Mouse (Mus musculus): Measurements from ENCODE around the gene Rbms2. TPM values are rescaled to one million over a fixed set of nuclear protein-coding genes. Genes with fewer than 3 reads are reported as not detected.

Gene Rbms2
- polyA plus RNA-seq, 1 experiment from 2014 or later, result 25.3 TPM

GRCm38 (mm10) chr10:128140236-128140952, 39.7 kb downstream of the Rbms2 start:
- Histone ChIP-seq H3K9ac (ENCODE audit: low read length) (no peak overlapping the region), H3K4me2 (ENCODE audit: low read length) (no peak overlapping the region), H3K27ac (ENCODE audit: low read depth) (no peak overlapping the region), H3K9me3 (ENCODE audit: control insufficient read depth, low read length) (no peaks in the 10 kb centered on the region), H3K4me1 (replicated peaks; ENCODE audit: control insufficient read depth, insufficient read depth, low read length) (no peaks in the 10 kb centered on the region), H3K27me3 (replicated peaks; ENCODE audit: control insufficient read depth, insufficient read depth, low read length) (no peaks in the 10 kb centered on the region), H3K4me3 (ENCODE audit: low read depth, low read length) (no peak overlapping the region), H3K36me3 (ENCODE audit: control insufficient read depth, insufficient read depth, low read length) (peaks cover 67% of the 10 kb centered on the region)
- DNase-seq (ENCODE audit: low spot score) (peak; percentile 66), ATAC-seq (replicated peaks; ENCODE audit: low FRiP score, low TSS enrichment, low read depth) (no peak)
- 76% methylated on average over 12 of the region's 12 CpGs for WGBS

GRCm38 (mm10) chr10:128135374-128135773, 44.7 kb downstream of the Rbms2 start:
- Histone ChIP-seq H3K9ac (ENCODE audit: low read length) (no peak overlapping the region), H3K4me3 (ENCODE audit: low read depth, low read length) (no peak overlapping the region), H3K4me2 (ENCODE audit: low read length) (no peak overlapping the region), H3K9me3 (ENCODE audit: control insufficient read depth, low read length) (no peaks in the 10 kb centered on the region), H3K27me3 (replicated peaks; ENCODE audit: control insufficient read depth, insufficient read depth, low read length) (no peaks in the 10 kb centered on the region), H3K36me3 (ENCODE audit: control insufficient read depth, insufficient read depth, low read length) (peaks cover 85% of the 10 kb centered on the region), H3K27ac (ENCODE audit: low read depth) (no peak overlapping the region), H3K4me1 (replicated peaks; ENCODE audit: control insufficient read depth, insufficient read depth, low read length) (no peaks in the 10 kb centered on the region)
- WGBS, result 87% methylated on average over 6 of the region's 6 CpGs
- DNase-seq (ENCODE audit: low spot score) (no peak), ATAC-seq (replicated peaks; ENCODE audit: low FRiP score, low TSS enrichment, low read depth) (no peak)

GRCm38 (mm10) chr10:128133650-128134332, 46.3 kb downstream of the Rbms2 start:
- Histone ChIP-seq H3K4me1 (replicated peaks; ENCODE audit: control insufficient read depth, insufficient read depth, low read length) (no peaks in the 10 kb centered on the region), H3K4me3 (ENCODE audit: low read depth, low read length) (no peak overlapping the region), H3K4me2 (ENCODE audit: low read length) (no peak overlapping the region), H3K9ac (ENCODE audit: low read length) (no peak overlapping the region), H3K36me3 (ENCODE audit: control insufficient read depth, insufficient read depth, low read length) (peaks cover 80% of the 10 kb centered on the region), H3K27ac (ENCODE audit: low read depth) (no peak overlapping the region), H3K27me3 (replicated peaks; ENCODE audit: control insufficient read depth, insufficient read depth, low read length) (no peaks in the 10 kb centered on the region), H3K9me3 (ENCODE audit: control insufficient read depth, low read length) (no peaks in the 10 kb centered on the region)
- no peak for DNase-seq (ENCODE audit: low spot score)
- no peak for ATAC-seq (replicated peaks; ENCODE audit: low FRiP score, low TSS enrichment, low read depth)
- WGBS, result 66% methylated on average over 13 of the region's 13 CpGs

- ATAC-seq (replicated peaks; ENCODE audit: low FRiP score, low TSS enrichment, low read depth) (no peak), DNase-seq (ENCODE audit: low spot score) (no peak)
- peaks cover 79% of the 10 kb centered on the region for H3K36me3 ChIP-seq (ENCODE audit: control insufficient read depth, insufficient read depth, low read length)
- H3K4me2 ChIP-seq (ENCODE audit: low read length), result no peak overlapping the region
- H3K4me1 ChIP-seq (replicated peaks; ENCODE audit: control insufficient read depth, insufficient read depth, low read length), result no peaks in the 10 kb centered on the region
- H3K9ac ChIP-seq (ENCODE audit: low read length), result no peak overlapping the region
- H3K27me3 ChIP-seq (replicated peaks; ENCODE audit: control insufficient read depth, insufficient read depth, low read length), result no peaks in the 10 kb centered on the region
- no peaks in the 10 kb centered on the region for H3K9me3 ChIP-seq (ENCODE audit: control insufficient read depth, low read length)
- H3K4me3 ChIP-seq (ENCODE audit: low read depth, low read length), result no peak overlapping the region
- no peak overlapping the region for H3K27ac ChIP-seq (ENCODE audit: low read depth)
Observed at GRCm38 (mm10) chr10:128131812-128132211, 48.3 kb downstream of the Rbms2 start.

- Histone ChIP-seq H3K4me1 (replicated peaks; ENCODE audit: control insufficient read depth, insufficient read depth, low read length) (no peaks in the 10 kb centered on the region), H3K9ac (ENCODE audit: low read length) (no peak overlapping the region), H3K27me3 (replicated peaks; ENCODE audit: control insufficient read depth, insufficient read depth, low read length) (no peaks in the 10 kb centered on the region), H3K27ac (ENCODE audit: low read depth) (no peak overlapping the region), H3K36me3 (ENCODE audit: control insufficient read depth, insufficient read depth, low read length) (peaks cover 84% of the 10 kb centered on the region), H3K4me2 (ENCODE audit: low read length) (no peak overlapping the region), H3K4me3 (ENCODE audit: low read depth, low read length) (no peak overlapping the region), H3K9me3 (ENCODE audit: control insufficient read depth, low read length) (no peaks in the 10 kb centered on the region)
- WGBS, result 58% methylated on average over 3 of the region's 3 CpGs
- ATAC-seq (replicated peaks; ENCODE audit: low FRiP score, low TSS enrichment, low read depth) (no peak), DNase-seq (ENCODE audit: low spot score) (no peak)
Observed at GRCm38 (mm10) chr10:128131297-128131696, 48.8 kb downstream of the Rbms2 start.

- ATAC-seq (replicated peaks; ENCODE audit: low FRiP score, low TSS enrichment, low read depth) (no peak), DNase-seq (ENCODE audit: low spot score) (no peak)
- Histone ChIP-seq H3K27ac (ENCODE audit: low read depth) (no peak overlapping the region), H3K4me3 (ENCODE audit: low read depth, low read length) (no peak overlapping the region), H3K9ac (ENCODE audit: low read length) (no peak overlapping the region), H3K27me3 (replicated peaks; ENCODE audit: control insufficient read depth, insufficient read depth, low read length) (no peaks in the 10 kb centered on the region), H3K9me3 (ENCODE audit: control insufficient read depth, low read length) (no peaks in the 10 kb centered on the region), H3K4me2 (ENCODE audit: low read length) (no peak overlapping the region), H3K36me3 (ENCODE audit: control insufficient read depth, insufficient read depth, low read length) (peaks cover 88% of the 10 kb centered on the region), H3K4me1 (replicated peaks; ENCODE audit: control insufficient read depth, insufficient read depth, low read length) (no peaks in the 10 kb centered on the region)
- 80% methylated on average over 8 of the region's 8 CpGs for WGBS
Observed at GRCm38 (mm10) chr10:128128143-128128542, 52.0 kb downstream of the Rbms2 start.

GRCm38 (mm10) chr10:128127497-128127896, 52.6 kb downstream of the Rbms2 start:
- H3K4me2 ChIP-seq (ENCODE audit: low read length), result no peak overlapping the region
- WGBS, result 71% methylated on average over 5 of the region's 5 CpGs
- no peaks in the 10 kb centered on the region for H3K27me3 ChIP-seq (replicated peaks; ENCODE audit: control insufficient read depth, insufficient read depth, low read length)
- H3K9me3 ChIP-seq (ENCODE audit: control insufficient read depth, low read length), result no peaks in the 10 kb centered on the region
- no peak overlapping the region for H3K9ac ChIP-seq (ENCODE audit: low read length)
- ATAC-seq (replicated peaks; ENCODE audit: low FRiP score, low TSS enrichment, low read depth), result no peak
- DNase-seq (ENCODE audit: low spot score), result no peak
- no peak overlapping the region for H3K27ac ChIP-seq (ENCODE audit: low read depth)
- H3K4me1 ChIP-seq (replicated peaks; ENCODE audit: control insufficient read depth, insufficient read depth, low read length), result no peaks in the 10 kb centered on the region
- no peak overlapping the region for H3K4me3 ChIP-seq (ENCODE audit: low read depth, low read length)
- H3K36me3 ChIP-seq (ENCODE audit: control insufficient read depth, insufficient read depth, low read length), result peaks cover 88% of the 10 kb centered on the region

- DNase-seq (ENCODE audit: low spot score) (no peak), ATAC-seq (replicated peaks; ENCODE audit: low FRiP score, low TSS enrichment, low read depth) (no peak)
- Histone ChIP-seq H3K27ac (ENCODE audit: low read depth) (no peak overlapping the region), H3K4me2 (ENCODE audit: low read length) (no peak overlapping the region), H3K4me1 (replicated peaks; ENCODE audit: control insufficient read depth, insufficient read depth, low read length) (no peaks in the 10 kb centered on the region), H3K27me3 (replicated peaks; ENCODE audit: control insufficient read depth, insufficient read depth, low read length) (no peaks in the 10 kb centered on the region), H3K4me3 (ENCODE audit: low read depth, low read length) (no peak overlapping the region), H3K9ac (ENCODE audit: low read length) (no peak overlapping the region), H3K36me3 (ENCODE audit: control insufficient read depth, insufficient read depth, low read length) (peaks cover 88% of the 10 kb centered on the region), H3K9me3 (ENCODE audit: control insufficient read depth, low read length) (no peaks in the 10 kb centered on the region)
- 88% methylated on average over 14 of the region's 14 CpGs for WGBS
Observed at GRCm38 (mm10) chr10:128125951-128126350, 54.1 kb downstream of the Rbms2 start.

GRCm38 (mm10) chr10:128124831-128125230, 55.3 kb downstream of the Rbms2 start:
- Histone ChIP-seq H3K4me1 (replicated peaks; ENCODE audit: control insufficient read depth, insufficient read depth, low read length) (no peaks in the 10 kb centered on the region), H3K9ac (ENCODE audit: low read length) (no peak overlapping the region), H3K27ac (ENCODE audit: low read depth) (no peak overlapping the region), H3K4me2 (ENCODE audit: low read length) (no peak overlapping the region), H3K4me3 (ENCODE audit: low read depth, low read length) (no peak overlapping the region), H3K9me3 (ENCODE audit: control insufficient read depth, low read length) (no peaks in the 10 kb centered on the region), H3K27me3 (replicated peaks; ENCODE audit: control insufficient read depth, insufficient read depth, low read length) (no peaks in the 10 kb centered on the region), H3K36me3 (ENCODE audit: control insufficient read depth, insufficient read depth, low read length) (peaks cover 88% of the 10 kb centered on the region)
- WGBS, result 96% methylated on average over 9 of the region's 9 CpGs
- ATAC-seq (replicated peaks; ENCODE audit: low FRiP score, low TSS enrichment, low read depth), result no peak
- no peak for DNase-seq (ENCODE audit: low spot score)

Measured in intestine, embryonic 14.5 days (tissue).